32 mouse cellular contexts compared by ENCODE assay signal in genomic region chr7:134400746-134401145, GRCm38 (mm10). TPM values are rescaled to one million over a fixed set of nuclear protein-coding genes. Genes with fewer than 3 reads are reported as not detected.
"Had no signal": no experiment of that assay in that cellular context is flagged by ENCODE, and none has a peak within 500 bp of the region (broad histone marks: within the 10 kb centered on the region; RNA-seq: fewer than 3 reads in every experiment).

No protein-coding gene starts in this region.

- H3K9ac ChIP-seq: heart, embryonic 12.5 days; heart, embryonic 13.5 days; heart, embryonic 15.5 days; hindbrain, embryonic 12.5 days; hindbrain, embryonic 13.5 days; hindbrain, embryonic 14.5 days; hindbrain, embryonic 15.5 days; intestine, embryonic 15.5 days had no signal

- DNase-seq: heart, adult 18-20 months; heart, adult 2 months; heart, postnatal 10 days; heart, postnatal 14 days; heart, postnatal 36 days; heart, postnatal 4 days; kidney, adult 18-20 months; kidney, postnatal 25 days; kidney, postnatal 4 days; layer of hippocampus, adult 9-11 months; layer of hippocampus, postnatal 36 days had no signal

- H3K27ac ChIP-seq: heart, adult 2 months; heart, embryonic 10.5 days; heart, embryonic 13.5 days; heart, embryonic 15.5 days; hindbrain, embryonic 10.5 days; hindbrain, embryonic 12.5 days; hindbrain, embryonic 13.5 days; hindbrain, embryonic 14.5 days; hindbrain, embryonic 15.5 days; hindbrain, postnatal 0 days; intestine, embryonic 15.5 days; kidney, postnatal 0 days; layer of hippocampus, adult 2 months; left cerebral cortex, adult 2 months had no signal

- H3K4me2 ChIP-seq: heart, embryonic 11.5 days; heart, embryonic 12.5 days; heart, embryonic 13.5 days; heart, embryonic 15.5 days; hindbrain, embryonic 12.5 days; hindbrain, embryonic 13.5 days; hindbrain, embryonic 14.5 days; hindbrain, embryonic 15.5 days; intestine, embryonic 15.5 days had no signal

- H3K9me3 ChIP-seq: heart, embryonic 10.5 days; heart, embryonic 12.5 days; heart, embryonic 13.5 days; heart, embryonic 15.5 days; hindbrain, embryonic 10.5 days; hindbrain, embryonic 12.5 days; hindbrain, embryonic 13.5 days; hindbrain, embryonic 15.5 days; intestine, embryonic 15.5 days had no signal

- H3K36me3 ChIP-seq: heart, embryonic 10.5 days; heart, embryonic 12.5 days; heart, embryonic 13.5 days; heart, embryonic 15.5 days; hindbrain, embryonic 10.5 days; hindbrain, embryonic 12.5 days; hindbrain, embryonic 13.5 days; hindbrain, embryonic 15.5 days; intestine, embryonic 15.5 days had no signal

- H3K4me1 ChIP-seq: heart, embryonic 12.5 days; heart, embryonic 13.5 days; heart, embryonic 15.5 days; hindbrain, embryonic 10.5 days; hindbrain, embryonic 12.5 days; hindbrain, embryonic 13.5 days; hindbrain, embryonic 15.5 days; intestine, embryonic 15.5 days had no signal

- H3K27me3 ChIP-seq: heart, embryonic 13.5 days; heart, embryonic 15.5 days; hindbrain, embryonic 12.5 days; hindbrain, embryonic 13.5 days; hindbrain, embryonic 15.5 days; intestine, embryonic 15.5 days had no signal

- H3K4me3 ChIP-seq: heart, adult 2 months; heart, embryonic 10.5 days; heart, embryonic 12.5 days; heart, embryonic 13.5 days; heart, embryonic 15.5 days; hindbrain, embryonic 10.5 days; hindbrain, embryonic 12.5 days; hindbrain, embryonic 13.5 days; hindbrain, embryonic 15.5 days; intestine, embryonic 15.5 days; layer of hippocampus, adult 2 months; left cerebral cortex, adult 2 months had no signal

- ATAC-seq: hindbrain, embryonic 16.5 days; hindbrain, postnatal 0 days; inflammation-experienced regulatory T-cells, adult 6 months; intestine, embryonic 15.5 days; intestine, embryonic 16.5 days; intestine, postnatal 0 days had no signal

RNA-seq across cellular contexts. Expression of gene D7Ertd443e, which starts 15.3 kb away (rescaled TPM):
- polyA plus RNA-seq: heart, embryonic 10.5 days; inflammation-experienced regulatory T-cells, adult 6 months; intestine, embryonic 14.5 days; intestine, embryonic 16.5 days; intestine, postnatal 0 days; large intestine, adult 2 months had no signal
